Mouse (Mus musculus): ENCODE measurements around the gene Srcap. TPM values are rescaled to one million over a fixed set of nuclear protein-coding genes. Genes with fewer than 3 reads are reported as not detected.

The Srcap gene
- polyA plus RNA-seq, 1 experiment = 63.8 TPM

- Histone ChIP-seq H3K4me3 (ENCODE audit: insufficient read depth, low read length) (peak overlapping the region; percentile 73), H3K4me1 (ENCODE audit: control insufficient read depth, insufficient read depth, low read length) (peaks cover 2% of the 10 kb centered on the region; the same call in 1 of the 2 replicates), H3K27ac (ENCODE audit: insufficient read depth, low read length) (peak overlapping the region; percentile 30)
- TF ChIP-seq POLR2A (IDR thresholded peaks at IDR 0.05; ENCODE audit: low read depth, low read length) (no peak), CTCF (IDR thresholded peaks at IDR 0.05; ENCODE audit: borderline replicate concordance, insufficient read depth, low read length) (no peak)
Measured at GRCm38 (mm10) chr7:127513016-127513390, 1.2 kb downstream of the Srcap start.

- no peak for TF ChIP-seq CTCF (IDR thresholded peaks at IDR 0.05; ENCODE audit: borderline replicate concordance, insufficient read depth, low read length)
- peak overlapping the region; percentile 30; the same call in 1 of the 2 replicates for H3K27ac ChIP-seq (ENCODE audit: insufficient read depth, low read length)
- H3K4me3 ChIP-seq (ENCODE audit: insufficient read depth, low read length) = peak overlapping the region; percentile 73
- H3K4me1 ChIP-seq (ENCODE audit: control insufficient read depth, insufficient read depth, low read length) = peaks cover 2% of the 10 kb centered on the region; the same call in 1 of the 2 replicates
Measured at GRCm38 (mm10) chr7:127513781-127514180, 2.0 kb downstream of the Srcap start.

- no peak for TF ChIP-seq POLR2A (IDR thresholded peaks at IDR 0.05; ENCODE audit: low read depth, low read length)
- no peak for TF ChIP-seq CTCF (IDR thresholded peaks at IDR 0.05; ENCODE audit: borderline replicate concordance, insufficient read depth, low read length)
- Histone ChIP-seq H3K4me3 (ENCODE audit: insufficient read depth, low read length) (no peak overlapping the region), H3K4me1 (ENCODE audit: control insufficient read depth, insufficient read depth, low read length) (peaks cover 2% of the 10 kb centered on the region; the same call in 1 of the 2 replicates), H3K27ac (ENCODE audit: insufficient read depth, low read length) (no peak overlapping the region)
Measured at GRCm38 (mm10) chr7:127515846-127516245, 4.1 kb downstream of the Srcap start.

GRCm38 (mm10) chr7:127516344-127516743 lies 4.6 kb downstream of the Srcap start:
- no peak for TF ChIP-seq CTCF (IDR thresholded peaks at IDR 0.05; ENCODE audit: borderline replicate concordance, insufficient read depth, low read length)
- no peak for TF ChIP-seq POLR2A (IDR thresholded peaks at IDR 0.05; ENCODE audit: low read depth, low read length)
- H3K4me1 ChIP-seq (ENCODE audit: control insufficient read depth, insufficient read depth, low read length) = peaks cover 2% of the 10 kb centered on the region; the same call in 1 of the 2 replicates
- H3K4me3 ChIP-seq (ENCODE audit: insufficient read depth, low read length) = no peak overlapping the region
- no peak overlapping the region for H3K27ac ChIP-seq (ENCODE audit: insufficient read depth, low read length)

GRCm38 (mm10) chr7:127519284-127519683 lies 7.5 kb downstream of the Srcap start, which contains the start of gene Gm42715:
Gene Gm42715 (plus strand): TSS chr7:127519584.
- TF ChIP-seq POLR2A (IDR thresholded peaks at IDR 0.05; ENCODE audit: low read depth, low read length) (no peak), CTCF (IDR thresholded peaks at IDR 0.05; ENCODE audit: borderline replicate concordance, insufficient read depth, low read length) (no peak)
- no peaks in the 10 kb centered on the region; the same call in 1 of the 2 replicates for H3K4me1 ChIP-seq (ENCODE audit: control insufficient read depth, insufficient read depth, low read length)
- H3K27ac ChIP-seq (ENCODE audit: insufficient read depth, low read length) = no peak within 1 kb of the TSS
- no peak within 1 kb of the TSS for H3K4me3 ChIP-seq (ENCODE audit: insufficient read depth, low read length)

GRCm38 (mm10) chr7:127541671-127542070 lies 29.9 kb downstream of the Srcap start:
- Histone ChIP-seq H3K27ac (ENCODE audit: insufficient read depth, low read length) (no peak overlapping the region), H3K4me1 (ENCODE audit: control insufficient read depth, insufficient read depth, low read length) (peaks cover 4% of the 10 kb centered on the region), H3K4me3 (ENCODE audit: insufficient read depth, low read length) (no peak overlapping the region)
- TF ChIP-seq CTCF (IDR thresholded peaks at IDR 0.05; ENCODE audit: borderline replicate concordance, insufficient read depth, low read length) = no peak
- TF ChIP-seq POLR2A (IDR thresholded peaks at IDR 0.05; ENCODE audit: low read depth, low read length) = no peak

GRCm38 (mm10) chr7:127549116-127549835 lies 37.5 kb downstream of the Srcap start:
- H3K4me1 ChIP-seq (ENCODE audit: control insufficient read depth, insufficient read depth, low read length) = peaks cover 4% of the 10 kb centered on the region
- H3K4me3 ChIP-seq (ENCODE audit: insufficient read depth, low read length) = no peak overlapping the region
- no peak for TF ChIP-seq POLR2A (IDR thresholded peaks at IDR 0.05; ENCODE audit: low read depth, low read length)
- TF ChIP-seq CTCF (IDR thresholded peaks at IDR 0.05; ENCODE audit: borderline replicate concordance, insufficient read depth, low read length) = no peak
- no peak overlapping the region for H3K27ac ChIP-seq (ENCODE audit: insufficient read depth, low read length)

GRCm38 (mm10) chr7:127551558-127551957 lies 39.8 kb downstream of the Srcap start:
- no peak overlapping the region for H3K4me3 ChIP-seq (ENCODE audit: insufficient read depth, low read length)
- no peaks in the 10 kb centered on the region; the same call in 1 of the 2 replicates for H3K4me1 ChIP-seq (ENCODE audit: control insufficient read depth, insufficient read depth, low read length)
- no peak overlapping the region for H3K27ac ChIP-seq (ENCODE audit: insufficient read depth, low read length)
- no peak for TF ChIP-seq POLR2A (IDR thresholded peaks at IDR 0.05; ENCODE audit: low read depth, low read length)

- Histone ChIP-seq H3K4me1 (ENCODE audit: control insufficient read depth, insufficient read depth, low read length) (peaks cover 4% of the 10 kb centered on the region; the same call in 1 of the 2 replicates), H3K27ac (ENCODE audit: insufficient read depth, low read length) (no peak overlapping the region), H3K4me3 (ENCODE audit: insufficient read depth, low read length) (no peak overlapping the region)
- no peak for TF ChIP-seq POLR2A (IDR thresholded peaks at IDR 0.05; ENCODE audit: low read depth, low read length)
- TF ChIP-seq CTCF (IDR thresholded peaks at IDR 0.05; ENCODE audit: borderline replicate concordance, insufficient read depth, low read length) = no peak
Measured at GRCm38 (mm10) chr7:127560580-127560979, 48.8 kb downstream of the Srcap start.

GRCm38 (mm10) chr7:127561340-127561858 lies 49.6 kb downstream of the Srcap start, which contains the start of gene Tmem265:
Gene Tmem265 (plus strand): TSS chr7:127561390.
- peaks cover 4% of the 10 kb centered on the region; the same call in 1 of the 2 replicates for H3K4me1 ChIP-seq (ENCODE audit: control insufficient read depth, insufficient read depth, low read length)
- no peak within 1 kb of the TSS for H3K4me3 ChIP-seq (ENCODE audit: insufficient read depth, low read length)
- TF ChIP-seq CTCF (IDR thresholded peaks at IDR 0.05; ENCODE audit: borderline replicate concordance, insufficient read depth, low read length) = no peak
- TF ChIP-seq POLR2A (IDR thresholded peaks at IDR 0.05; ENCODE audit: low read depth, low read length) = no peak
- H3K27ac ChIP-seq (ENCODE audit: insufficient read depth, low read length) = no peak within 1 kb of the TSS

Data from embryonic fibroblast, embryonic 13.5 days (primary cell).